Mouse (Mus musculus): ENCODE measurements around the gene Actr5. TPM values are rescaled to one million over a fixed set of nuclear protein-coding genes. Genes with fewer than 3 reads are reported as not detected.
A peak's percentile ranks its signal among the peaks of the same experiment; 100 is the strongest.

Gene Actr5
- polyA plus RNA-seq, 1 experiment from 2014 or later = 2.7 TPM

- no peaks in the 10 kb centered on the region for H3K27me3 ChIP-seq (ENCODE audit: control insufficient read depth, insufficient read depth, low read length)
- H3K9me3 ChIP-seq (replicated peaks; ENCODE audit: control insufficient read depth, low read length) = no peaks in the 10 kb centered on the region
- H3K36me3 ChIP-seq (ENCODE audit: control insufficient read depth, insufficient read depth, low read length) = peaks cover 15% of the 10 kb centered on the region
- H3K27ac ChIP-seq (ENCODE audit: low read length) = no peak overlapping the region
- H3K4me2 ChIP-seq (ENCODE audit: low read depth, low read length) = no peak overlapping the region
- H3K4me1 ChIP-seq (ENCODE audit: control insufficient read depth, insufficient read depth, low read length) = peaks cover 5% of the 10 kb centered on the region; the same call in 1 of the 2 replicates
- WGBS = 72% methylated on average over 3 of the region's 3 CpGs
- ATAC-seq (ENCODE audit: insufficient read depth, low FRiP score) = no peak
- H3K9ac ChIP-seq (ENCODE audit: low read length) = no peak overlapping the region
- no peak overlapping the region for H3K4me3 ChIP-seq (replicated peaks; ENCODE audit: low read length)
Observed at GRCm38 (mm10) chr2:158628858-158629257, 4.2 kb downstream of the Actr5 start.

GRCm38 (mm10) chr2:158629414-158629813, 4.7 kb downstream of the Actr5 start:
- WGBS = 66% methylated on average over 1 of the region's 1 CpGs
- ATAC-seq (ENCODE audit: insufficient read depth, low FRiP score) = no peak
- H3K9ac ChIP-seq (ENCODE audit: low read length) = no peak overlapping the region
- H3K36me3 ChIP-seq (ENCODE audit: control insufficient read depth, insufficient read depth, low read length) = peaks cover 15% of the 10 kb centered on the region
- H3K4me2 ChIP-seq (ENCODE audit: low read depth, low read length) = no peak overlapping the region
- no peak overlapping the region for H3K4me3 ChIP-seq (replicated peaks; ENCODE audit: low read length)
- H3K27ac ChIP-seq (ENCODE audit: low read length) = no peak overlapping the region
- H3K27me3 ChIP-seq (ENCODE audit: control insufficient read depth, insufficient read depth, low read length) = no peaks in the 10 kb centered on the region
- H3K9me3 ChIP-seq (replicated peaks; ENCODE audit: control insufficient read depth, low read length) = no peaks in the 10 kb centered on the region
- peaks cover 5% of the 10 kb centered on the region; the same call in 1 of the 2 replicates for H3K4me1 ChIP-seq (ENCODE audit: control insufficient read depth, insufficient read depth, low read length)

- no peak for ATAC-seq (ENCODE audit: insufficient read depth, low FRiP score)
- Histone ChIP-seq H3K27me3 (ENCODE audit: control insufficient read depth, insufficient read depth, low read length) (no peaks in the 10 kb centered on the region), H3K9ac (ENCODE audit: low read length) (no peak overlapping the region), H3K36me3 (ENCODE audit: control insufficient read depth, insufficient read depth, low read length) (peaks cover 19% of the 10 kb centered on the region), H3K9me3 (replicated peaks; ENCODE audit: control insufficient read depth, low read length) (no peaks in the 10 kb centered on the region), H3K4me2 (ENCODE audit: low read depth, low read length) (no peak overlapping the region), H3K4me3 (replicated peaks; ENCODE audit: low read length) (no peak overlapping the region), H3K4me1 (ENCODE audit: control insufficient read depth, insufficient read depth, low read length) (no peaks in the 10 kb centered on the region), H3K27ac (ENCODE audit: low read length) (no peak overlapping the region)
- WGBS = 90% methylated on average over 5 of the region's 5 CpGs
Observed at GRCm38 (mm10) chr2:158631873-158632272, 7.2 kb downstream of the Actr5 start.

GRCm38 (mm10) chr2:158641869-158642268, 17.2 kb downstream of the Actr5 start:
- H3K36me3 ChIP-seq (ENCODE audit: control insufficient read depth, insufficient read depth, low read length) = peaks cover 9% of the 10 kb centered on the region

GRCm38 (mm10) chr2:158642587-158642986, 17.9 kb downstream of the Actr5 start:
- no peak overlapping the region for H3K4me2 ChIP-seq (ENCODE audit: low read depth, low read length)
- WGBS = 91% methylated on average over 2 of the region's 2 CpGs
- H3K4me1 ChIP-seq (ENCODE audit: control insufficient read depth, insufficient read depth, low read length) = no peaks in the 10 kb centered on the region
- H3K9me3 ChIP-seq (replicated peaks; ENCODE audit: control insufficient read depth, low read length) = no peaks in the 10 kb centered on the region
- ATAC-seq (ENCODE audit: insufficient read depth, low FRiP score) = no peak
- no peaks in the 10 kb centered on the region for H3K27me3 ChIP-seq (ENCODE audit: control insufficient read depth, insufficient read depth, low read length)
- H3K36me3 ChIP-seq (ENCODE audit: control insufficient read depth, insufficient read depth, low read length) = peaks cover 9% of the 10 kb centered on the region
- H3K27ac ChIP-seq (ENCODE audit: low read length) = no peak overlapping the region
- no peak overlapping the region for H3K4me3 ChIP-seq (replicated peaks; ENCODE audit: low read length)
- no peak overlapping the region for H3K9ac ChIP-seq (ENCODE audit: low read length)

More at GRCm38 (mm10) chr2:158641869-158642268, 17.2 kb downstream of the Actr5 start:
- H3K4me2 ChIP-seq (ENCODE audit: low read depth, low read length) = no peak overlapping the region
- H3K4me3 ChIP-seq (replicated peaks; ENCODE audit: low read length) = no peak overlapping the region
- H3K27ac ChIP-seq (ENCODE audit: low read length) = no peak overlapping the region
- H3K9ac ChIP-seq (ENCODE audit: low read length) = no peak overlapping the region
- H3K27me3 ChIP-seq (ENCODE audit: control insufficient read depth, insufficient read depth, low read length) = no peaks in the 10 kb centered on the region
- no peak for ATAC-seq (ENCODE audit: insufficient read depth, low FRiP score)
- 28% methylated on average over 2 of the region's 2 CpGs for WGBS
- H3K9me3 ChIP-seq (replicated peaks; ENCODE audit: control insufficient read depth, low read length) = no peaks in the 10 kb centered on the region
- no peaks in the 10 kb centered on the region for H3K4me1 ChIP-seq (ENCODE audit: control insufficient read depth, insufficient read depth, low read length)

GRCm38 (mm10) chr2:158643791-158644190, 19.1 kb downstream of the Actr5 start:
- Histone ChIP-seq H3K9ac (ENCODE audit: low read length) (no peak overlapping the region), H3K9me3 (replicated peaks; ENCODE audit: control insufficient read depth, low read length) (no peaks in the 10 kb centered on the region), H3K4me3 (replicated peaks; ENCODE audit: low read length) (no peak overlapping the region), H3K27ac (ENCODE audit: low read length) (no peak overlapping the region), H3K4me2 (ENCODE audit: low read depth, low read length) (no peak overlapping the region), H3K4me1 (ENCODE audit: control insufficient read depth, insufficient read depth, low read length) (no peaks in the 10 kb centered on the region), H3K36me3 (ENCODE audit: control insufficient read depth, insufficient read depth, low read length) (peaks cover 9% of the 10 kb centered on the region), H3K27me3 (ENCODE audit: control insufficient read depth, insufficient read depth, low read length) (no peaks in the 10 kb centered on the region)
- ATAC-seq (ENCODE audit: insufficient read depth, low FRiP score) = no peak
- WGBS = 73% methylated on average over 3 of the region's 3 CpGs

GRCm38 (mm10) chr2:158651159-158651908, 26.6 kb downstream of the Actr5 start:
- H3K4me3 ChIP-seq (replicated peaks; ENCODE audit: low read length) = no peak overlapping the region

GRCm38 (mm10) chr2:158652985-158653384, 28.3 kb downstream of the Actr5 start:
- Histone ChIP-seq H3K27me3 (ENCODE audit: control insufficient read depth, insufficient read depth, low read length) (no peaks in the 10 kb centered on the region), H3K4me2 (ENCODE audit: low read depth, low read length) (no peak overlapping the region), H3K9ac (ENCODE audit: low read length) (no peak overlapping the region), H3K36me3 (ENCODE audit: control insufficient read depth, insufficient read depth, low read length) (no peaks in the 10 kb centered on the region), H3K27ac (ENCODE audit: low read length) (no peak overlapping the region), H3K4me1 (ENCODE audit: control insufficient read depth, insufficient read depth, low read length) (no peaks in the 10 kb centered on the region), H3K9me3 (replicated peaks; ENCODE audit: control insufficient read depth, low read length) (no peaks in the 10 kb centered on the region), H3K4me3 (replicated peaks; ENCODE audit: low read length) (no peak overlapping the region)
- ATAC-seq (ENCODE audit: insufficient read depth, low FRiP score) = peak; percentile 33; the same call in 1 of the 2 replicates
- WGBS = 4% methylated on average over 4 of the region's 4 CpGs

More at GRCm38 (mm10) chr2:158651159-158651908, 26.6 kb downstream of the Actr5 start:
- Histone ChIP-seq H3K4me1 (ENCODE audit: control insufficient read depth, insufficient read depth, low read length) (no peaks in the 10 kb centered on the region), H3K9me3 (replicated peaks; ENCODE audit: control insufficient read depth, low read length) (no peaks in the 10 kb centered on the region), H3K36me3 (ENCODE audit: control insufficient read depth, insufficient read depth, low read length) (no peaks in the 10 kb centered on the region), H3K4me2 (ENCODE audit: low read depth, low read length) (no peak overlapping the region), H3K27ac (ENCODE audit: low read length) (no peak overlapping the region), H3K27me3 (ENCODE audit: control insufficient read depth, insufficient read depth, low read length) (no peaks in the 10 kb centered on the region), H3K9ac (ENCODE audit: low read length) (no peak overlapping the region)
- no peak for ATAC-seq (ENCODE audit: insufficient read depth, low FRiP score)
- WGBS = 61% methylated on average over 7 of the region's 7 CpGs

- no peak overlapping the region for H3K27ac ChIP-seq (ENCODE audit: low read length)
- no peak for ATAC-seq (ENCODE audit: insufficient read depth, low FRiP score)
- H3K4me2 ChIP-seq (ENCODE audit: low read depth, low read length) = no peak overlapping the region
- H3K27me3 ChIP-seq (ENCODE audit: control insufficient read depth, insufficient read depth, low read length) = no peaks in the 10 kb centered on the region
- no peaks in the 10 kb centered on the region for H3K36me3 ChIP-seq (ENCODE audit: control insufficient read depth, insufficient read depth, low read length)
- no peaks in the 10 kb centered on the region for H3K9me3 ChIP-seq (replicated peaks; ENCODE audit: control insufficient read depth, low read length)
- peaks cover 4% of the 10 kb centered on the region; the same call in 1 of the 2 replicates for H3K4me1 ChIP-seq (ENCODE audit: control insufficient read depth, insufficient read depth, low read length)
- H3K4me3 ChIP-seq (replicated peaks; ENCODE audit: low read length) = no peak overlapping the region
- 59% methylated on average over 9 of the region's 9 CpGs for WGBS
- no peak overlapping the region for H3K9ac ChIP-seq (ENCODE audit: low read length)
Observed at GRCm38 (mm10) chr2:158654717-158655116, 30.0 kb downstream of the Actr5 start.

Measured in stomach, embryonic 16.5 days (tissue).